Comparison of ENCODE assay signal across 8 mouse cellular contexts in the genomic region with DNA sequence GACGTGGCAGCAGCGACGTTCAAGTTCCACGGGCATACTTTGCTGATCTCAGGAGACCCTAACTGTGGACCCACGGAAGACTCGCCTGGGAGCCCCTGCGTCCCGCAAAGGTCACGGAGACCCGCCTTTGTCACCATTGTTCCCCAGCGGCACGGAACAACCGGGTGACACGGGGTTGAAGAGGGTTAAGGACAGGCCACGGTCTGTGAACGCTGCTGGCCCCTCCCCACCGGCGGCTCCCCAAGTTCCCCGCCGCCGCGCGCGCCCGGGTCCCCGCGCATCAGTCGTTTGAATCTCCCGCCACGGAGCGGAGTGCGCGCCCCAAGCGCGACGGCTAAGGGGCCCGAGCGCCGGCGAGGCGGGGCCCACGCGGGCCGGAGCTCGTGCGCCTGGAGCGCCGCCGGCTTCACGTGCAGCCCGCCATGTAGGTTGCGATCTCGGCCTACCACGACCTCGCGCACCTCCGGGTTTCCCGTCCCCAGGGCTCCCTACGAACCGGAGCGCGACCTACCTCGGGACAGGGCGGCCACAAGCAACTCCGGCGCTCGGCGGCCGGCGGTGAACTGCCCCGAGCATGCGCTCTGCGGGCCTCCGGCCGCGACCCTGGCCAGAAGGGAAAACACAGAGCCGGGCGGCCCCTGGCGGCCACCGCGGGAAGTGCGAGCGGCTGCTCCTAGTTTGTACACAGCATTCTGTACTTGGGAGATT. TPM values are rescaled to one million over a fixed set of nuclear protein-coding genes. Genes with fewer than 3 reads are reported as not detected.
DNase-seq lines count a peak whose midpoint lies in the region; ATAC-seq and TF ChIP-seq lines count a peak whose summit lies in the region.

No protein-coding gene starts in this region.

- WGBS in forebrain, embryonic 16.5 days, result under 1% methylated on average over 82 of the region's 83 CpGs
- under 1% methylated on average over 83 of the region's 83 CpGs for WGBS in lung, adult 2 months
- WGBS in neural tube, embryonic 15.5 days, result 0% methylated on average over 61 of the region's 83 CpGs

- peak overlapping the region; percentile 78 for H3K9ac ChIP-seq in forebrain, embryonic 16.5 days (replicated peaks; ENCODE audit: low read depth, low read length)
- H3K9ac ChIP-seq in neural tube, embryonic 15.5 days (replicated peaks), result peak overlapping the region; percentile 68

- ATAC-seq in G1E (ENCODE audit: extremely low read depth, insufficient number of reproducible peaks, low FRiP score, poor library complexity, severe bottlenecking), result no peak
- ATAC-seq in forebrain, embryonic 16.5 days, result peak; percentile 91
- peak; percentile 89 for ATAC-seq in neural tube, embryonic 15.5 days (ENCODE audit: low FRiP score)

- DNase-seq in G1E (ENCODE audit: low spot score), result peak; percentile 92
- peak; percentile 94 to 99 for DNase-seq in cerebellum, adult 18-20 months
- peak; percentile 98 to 99 for DNase-seq in heart, postnatal 36 days
- DNase-seq in layer of hippocampus, adult 2 months (ENCODE audit: low spot score in 2 of 2), result peak; percentile 91 to 97
- peak; percentile 96 for DNase-seq in lung, adult 2 months
- peak; percentile 91 for DNase-seq in testis, postnatal 14 days (ENCODE audit: low spot score)

- peaks cover 44% of the 10 kb centered on the region for H3K36me3 ChIP-seq in G1E (replicated peaks)
- no peaks in the 10 kb centered on the region for H3K36me3 ChIP-seq in forebrain, embryonic 16.5 days (ENCODE audit: control insufficient read depth, insufficient read depth)
- H3K36me3 ChIP-seq in neural tube, embryonic 15.5 days, result 0 out of 2 replicates have a peak, but pooled peaks cover under 1% of the 10 kb centered on the region

- H3K27ac ChIP-seq in forebrain, embryonic 16.5 days (ENCODE audit: low read length), result 0 out of 2 replicates have a peak overlapping the region, but pooled peaks have one; percentile 21
- H3K27ac ChIP-seq in layer of hippocampus, adult 2 months, result peak overlapping the region; percentile 90
- H3K27ac ChIP-seq in neural tube, embryonic 15.5 days (replicated peaks), result peak overlapping the region; percentile 54; the same call in 1 of the 2 replicates

- H3K4me1 ChIP-seq in G1E (ENCODE audit: insufficient read depth, low read depth, low read length), result peaks cover 69% of the 10 kb centered on the region
- H3K4me1 ChIP-seq in forebrain, embryonic 16.5 days (replicated peaks; ENCODE audit: control insufficient read depth, insufficient read depth, low read length), result peaks cover 16% of the 10 kb centered on the region
- H3K4me1 ChIP-seq in lung, adult 2 months (ENCODE audit: control insufficient read depth, insufficient read depth, low read length), result no peaks in the 10 kb centered on the region; the same call in 1 of the 2 replicates
- H3K4me1 ChIP-seq in neural tube, embryonic 15.5 days, result peaks cover 19% of the 10 kb centered on the region

- H3K4me3 ChIP-seq in G1E (ENCODE audit: low read depth, low read length), result peak overlapping the region; percentile 89
- peak overlapping the region; percentile 80 for H3K4me3 ChIP-seq in forebrain, embryonic 16.5 days (replicated peaks; ENCODE audit: low read length)
- H3K4me3 ChIP-seq in layer of hippocampus, adult 2 months, result peak overlapping the region; percentile 72
- peak overlapping the region; percentile 88 for H3K4me3 ChIP-seq in lung, adult 2 months (replicated peaks; ENCODE audit: extremely low read depth, low read depth, low read length)
- peak overlapping the region; percentile 72 for H3K4me3 ChIP-seq in neural tube, embryonic 15.5 days (replicated peaks)

- no peaks in the 10 kb centered on the region for H3K27me3 ChIP-seq in G1E (ENCODE audit: insufficient read depth, low read length)
- no peaks in the 10 kb centered on the region for H3K27me3 ChIP-seq in forebrain, embryonic 16.5 days (replicated peaks; ENCODE audit: control insufficient read depth, insufficient read depth, low read length)
- H3K27me3 ChIP-seq in neural tube, embryonic 15.5 days (replicated peaks), result no peaks in the 10 kb centered on the region

- peak; percentile 96 for TF ChIP-seq CTCF in G1E (IDR thresholded peaks at IDR 0.05; ENCODE audit: low read depth, low read length)
- TF ChIP-seq CTCF in layer of hippocampus, adult 2 months (conservative IDR thresholded peaks at IDR 0.05), result peak; percentile 100
- TF ChIP-seq CTCF in lung, adult 2 months (IDR thresholded peaks at IDR 0.05; ENCODE audit: insufficient read depth, low read length), result peak; percentile 67

- H3K4me2 ChIP-seq in forebrain, embryonic 16.5 days (ENCODE audit: low read length), result peak overlapping the region; percentile 90
- peak overlapping the region; percentile 77 for H3K4me2 ChIP-seq in neural tube, embryonic 15.5 days

- intact Hi-C loops in heart, postnatal 36 days (cut with DNase I), result loop anchor here (1.0 to 5.0 kb wide), 3 partner anchors 52 to 253 kb away; no protein-coding TSS in a partner anchor

- peak; percentile 36; the same call in 1 of the 2 replicates for TF ChIP-seq POLR2A in lung, adult 2 months (IDR thresholded peaks at IDR 0.05; ENCODE audit: borderline replicate concordance, extremely low read depth, low read depth, low read length)

- no peaks in the 10 kb centered on the region for H3K9me3 ChIP-seq in G1E (replicated peaks)
- no peaks in the 10 kb centered on the region for H3K9me3 ChIP-seq in forebrain, embryonic 16.5 days (ENCODE audit: control insufficient read depth, low read length)
- H3K9me3 ChIP-seq in neural tube, embryonic 15.5 days (replicated peaks), result no peaks in the 10 kb centered on the region

RNA-seq across cellular contexts. Expression of gene Rcc1, which starts 8.1 kb away (rescaled TPM):
- total RNA-seq in G1E (2014; fragmentation: Nextera tagmentation), result 24.2 and 26.8 TPM in 2 replicates
- 38.6 and 39.2 TPM in 2 replicates for total RNA-seq in G1E (2017)
- polyA plus RNA-seq in G1E (2012), result 70.0 and 86.0 TPM in 2 replicates
- 51.3 and 52.3 TPM in 2 replicates for polyA plus RNA-seq in forebrain, embryonic 16.5 days (2015; fragmentation: Nextera tagmentation; extraction: Ambion mirVana)
- total RNA-seq in heart, postnatal 36 days (2021), result 1 to 10 TPM; 6.4 to 7.2 TPM
- 10 to 100 TPM; 12.8 to 13.6 TPM for total RNA-seq in layer of hippocampus, adult 2 months (2021)
- polyA plus RNA-seq in lung, adult 2 months (2012; rRNA removed), result 3.9 and 5.3 TPM in 2 replicates
- polyA plus RNA-seq in neural tube, embryonic 15.5 days (2015; fragmentation: Nextera tagmentation; extraction: Ambion mirVana), result 28.2 and 45.5 TPM in 2 replicates

RNA-seq across cellular contexts. Expression of gene Trnau1ap, which starts 16.0 kb away (rescaled TPM):
- 21.6 and 22.8 TPM in 2 replicates for total RNA-seq in G1E (2014; fragmentation: Nextera tagmentation)
- total RNA-seq in G1E (2017), result 40.2 and 49.0 TPM in 2 replicates
- 29.1 and 37.6 TPM in 2 replicates for polyA plus RNA-seq in G1E (2012)
- polyA plus RNA-seq in forebrain, embryonic 16.5 days (2015; fragmentation: Nextera tagmentation; extraction: Ambion mirVana), result 81.9 and 86.4 TPM in 2 replicates
- total RNA-seq in heart, postnatal 36 days (2021), result 10 to 100 TPM; 25.0 to 28.8 TPM
- total RNA-seq in layer of hippocampus, adult 2 months (2021), result 10 to 100 TPM; 20.7 to 26.0 TPM
- polyA plus RNA-seq in lung, adult 2 months (2012; rRNA removed), result 16.4 and 17.8 TPM in 2 replicates
- polyA plus RNA-seq in neural tube, embryonic 15.5 days (2015; fragmentation: Nextera tagmentation; extraction: Ambion mirVana), result 69.9 and 70.3 TPM in 2 replicates

RNA-seq across cellular contexts. Expression of gene Rab42, which starts 42.1 kb away (rescaled TPM):
- total RNA-seq in G1E (2014; fragmentation: Nextera tagmentation) (1.4 TPM in 1 of 2 replicates, not detected in the other), G1E (2017) (0.52 TPM in 1 of 2 replicates, not detected in the other)
- 0.95 and 1.0 TPM in 2 replicates for polyA plus RNA-seq in G1E (2012)
- polyA plus RNA-seq in forebrain, embryonic 16.5 days (2015; fragmentation: Nextera tagmentation; extraction: Ambion mirVana), result 0.80 and 1.4 TPM in 2 replicates
- under 1 TPM in 1 of 2 experiments, not detected in 1; 0.98 TPM for total RNA-seq in heart, postnatal 36 days (2021)
- 1 to 10 TPM; 1.2 to 2.1 TPM for total RNA-seq in layer of hippocampus, adult 2 months (2021)
- 1.9 and 2.0 TPM in 2 replicates for polyA plus RNA-seq in lung, adult 2 months (2012; rRNA removed)
- polyA plus RNA-seq in neural tube, embryonic 15.5 days (2015; fragmentation: Nextera tagmentation; extraction: Ambion mirVana), result 3.4 and 3.5 TPM in 2 replicates

Comparison
In these comparisons a context has a peak if more than half of its experiments do, and no peak if none do; other contexts are left out.
1. H3K27ac ChIP-seq: peak in every context shown above with its lines; median percentile 90 in layer of hippocampus, adult 2 months; 54 in neural tube, embryonic 15.5 days; 21 in forebrain, embryonic 16.5 days.